Mouse (Mus musculus) frontal cortex, postnatal 14 days (tissue): ENCODE data around the gene Cebpb.

Source experiments
- DNase-seq, 2 experiments: peaks; one replicate each; pipeline ENCODE4 v3.0.0; 2022; ENCODE audit warnings: low spot score in 2 of 2

Gene Cebpb

DNA sequence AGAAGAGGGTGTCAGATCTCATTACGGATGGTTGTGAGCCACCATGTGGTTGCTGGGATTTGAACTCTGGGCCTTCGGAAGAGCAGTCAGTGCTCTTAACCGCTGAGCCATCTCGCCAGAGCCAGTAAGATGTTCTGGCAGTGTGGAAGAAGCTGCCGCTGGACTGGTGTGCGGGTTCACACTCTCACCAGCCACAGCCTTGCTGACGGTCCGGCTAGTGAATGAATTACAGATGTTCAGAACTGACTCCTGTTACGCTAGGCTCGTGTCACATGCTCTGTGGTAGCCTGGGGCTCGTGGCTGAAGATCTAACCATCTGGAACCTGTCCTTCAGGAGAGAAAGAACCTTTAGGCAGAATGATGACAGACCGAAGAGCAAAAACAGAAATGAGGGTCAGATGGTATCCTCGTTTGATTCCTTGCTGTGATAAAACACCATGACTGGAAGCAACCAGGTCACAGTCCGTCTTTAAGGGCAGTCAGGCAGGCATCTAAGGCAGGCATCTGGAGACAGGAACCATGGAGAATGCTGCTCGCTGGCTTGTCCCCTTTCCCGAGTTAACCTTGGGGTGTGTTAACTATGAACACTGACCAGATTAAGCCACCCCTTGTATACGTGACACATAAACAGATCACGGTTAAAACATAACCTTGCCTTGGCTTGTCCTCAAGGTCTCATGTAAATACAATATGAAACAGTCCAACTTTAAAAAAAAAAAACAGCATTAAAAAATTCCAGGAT lies 22.6 kb upstream of the Cebpb start:
- DNase-seq, result no peak

DNA sequence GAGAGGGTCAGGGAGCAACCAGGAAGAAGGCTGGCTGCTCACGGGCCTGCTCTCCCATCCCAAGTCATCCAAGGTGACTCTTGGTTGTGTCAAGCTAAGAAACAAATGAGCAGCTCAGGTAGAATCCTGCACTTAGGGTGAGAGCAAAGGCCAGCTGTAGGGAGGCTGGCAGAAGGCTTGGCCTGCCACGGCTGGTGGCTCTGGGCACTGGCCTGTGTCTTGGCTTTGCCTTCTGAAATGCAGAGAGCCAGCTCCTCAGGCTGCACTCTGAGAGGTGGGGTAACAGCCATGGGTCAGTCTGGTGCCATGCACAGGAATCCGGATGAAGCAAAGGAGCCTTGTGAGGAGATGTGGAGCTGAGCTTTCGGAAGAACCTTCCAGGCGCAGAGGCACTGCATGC lies 20.3 kb upstream of the Cebpb start:
- no peak for DNase-seq

DNA sequence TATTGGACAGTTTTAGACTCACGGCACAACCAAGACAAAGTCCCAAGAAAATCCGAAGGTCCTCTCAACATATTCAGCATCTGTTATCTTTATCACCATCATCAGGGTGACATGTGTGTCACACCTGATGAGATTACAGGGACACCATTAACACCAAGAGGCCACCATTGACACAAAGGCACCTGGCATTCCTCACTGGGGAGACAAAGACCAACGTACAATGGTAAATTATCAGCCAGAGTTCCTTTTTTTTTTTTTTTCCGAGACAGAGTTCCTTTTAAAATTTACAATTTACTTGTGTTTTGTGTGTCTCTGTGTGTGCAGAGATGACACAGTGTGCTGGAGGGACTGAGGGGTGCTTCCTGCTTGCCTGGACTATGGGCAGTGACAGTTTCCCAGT lies 19.3 kb upstream of the Cebpb start:
- no peak for DNase-seq

DNA sequence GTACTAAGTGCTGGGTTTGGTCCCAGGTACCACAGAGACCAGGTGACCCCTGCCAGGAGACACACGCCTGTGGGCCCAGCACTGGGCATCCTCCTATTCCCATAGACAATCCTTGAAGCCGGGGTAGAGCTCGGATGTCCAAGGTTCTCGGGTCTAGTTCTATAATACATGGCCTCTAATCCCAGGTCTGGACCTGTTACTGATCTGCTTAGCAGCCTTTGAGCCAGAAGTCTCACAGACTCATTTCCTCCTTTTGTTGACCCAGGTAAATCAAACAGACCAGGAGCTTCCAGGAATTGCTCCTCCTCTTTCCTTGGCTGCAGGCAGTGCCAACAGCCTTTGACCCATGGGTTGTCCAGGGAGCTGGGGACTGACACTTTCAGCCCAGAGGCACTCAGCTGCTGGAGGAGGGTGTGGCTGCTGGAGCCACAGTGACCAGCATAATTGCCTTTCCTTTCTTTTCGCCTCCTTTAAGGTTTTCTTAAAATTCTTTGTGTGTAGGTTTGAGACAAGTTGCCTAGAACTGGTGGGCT lies 17.5 kb upstream of the Cebpb start:
- DNase-seq, result no peak

DNA sequence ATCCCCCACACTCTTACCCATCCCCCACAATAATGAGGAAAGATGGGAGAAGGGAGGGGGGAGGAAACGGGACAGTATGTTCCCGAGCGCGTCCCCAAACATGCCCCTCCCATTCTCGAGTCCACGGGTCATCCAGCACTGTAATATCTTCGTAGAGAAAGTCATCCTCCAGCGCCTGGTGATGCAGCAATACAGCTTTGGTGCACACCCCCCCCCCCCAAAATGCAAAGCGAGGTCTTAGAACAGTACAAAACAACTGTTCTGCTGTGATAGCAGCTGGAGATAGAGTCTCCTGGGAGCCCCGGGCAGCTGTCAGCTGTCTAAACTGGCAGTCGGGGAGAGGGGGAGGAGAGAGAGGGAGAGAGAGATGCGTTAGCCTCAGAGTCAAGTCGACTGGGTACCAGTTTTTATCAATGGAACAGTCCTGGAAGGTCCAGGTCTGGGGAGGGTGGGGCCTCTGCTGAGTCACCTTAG lies 16.5 kb upstream of the Cebpb start:
- DNase-seq, result no peak

DNA sequence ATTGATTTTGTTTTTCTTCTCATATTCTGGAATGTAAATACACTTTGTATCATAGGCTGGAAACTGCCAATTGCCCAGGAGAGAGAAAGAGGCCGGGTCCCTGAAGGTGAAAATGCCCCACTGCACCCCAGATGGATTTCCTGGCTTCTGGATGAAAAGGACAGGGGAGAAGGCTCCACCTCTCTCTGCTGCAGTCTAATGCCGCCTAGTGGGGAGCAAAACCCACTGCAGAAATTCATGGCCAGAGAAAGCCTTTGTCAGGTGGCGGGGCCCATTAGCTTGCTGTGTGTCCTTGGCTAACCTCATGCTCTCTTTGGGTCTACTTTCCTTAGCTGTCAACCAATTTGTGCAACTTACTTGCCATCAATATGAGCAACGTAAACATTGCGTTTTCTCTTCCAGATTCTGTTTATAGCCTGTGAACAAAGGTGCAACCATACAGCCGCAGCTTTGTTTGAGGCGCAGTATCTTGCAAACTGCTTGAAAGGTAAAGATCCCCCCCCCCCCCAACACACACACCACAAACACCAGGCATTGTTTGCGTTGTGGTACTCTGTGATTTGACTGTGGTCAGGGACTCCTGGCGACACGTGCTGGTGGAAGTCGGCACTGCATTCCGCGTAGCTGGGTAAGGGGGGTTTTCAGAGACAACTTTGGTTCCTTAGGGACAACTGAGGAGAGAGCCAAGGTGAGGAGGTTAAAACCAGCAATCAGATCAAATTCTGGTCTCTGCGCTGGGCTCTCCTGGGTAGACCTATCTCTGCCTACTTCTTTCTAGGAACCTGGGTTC lies 13.4 kb upstream of the Cebpb start:
- DNase-seq, result no peak

DNA sequence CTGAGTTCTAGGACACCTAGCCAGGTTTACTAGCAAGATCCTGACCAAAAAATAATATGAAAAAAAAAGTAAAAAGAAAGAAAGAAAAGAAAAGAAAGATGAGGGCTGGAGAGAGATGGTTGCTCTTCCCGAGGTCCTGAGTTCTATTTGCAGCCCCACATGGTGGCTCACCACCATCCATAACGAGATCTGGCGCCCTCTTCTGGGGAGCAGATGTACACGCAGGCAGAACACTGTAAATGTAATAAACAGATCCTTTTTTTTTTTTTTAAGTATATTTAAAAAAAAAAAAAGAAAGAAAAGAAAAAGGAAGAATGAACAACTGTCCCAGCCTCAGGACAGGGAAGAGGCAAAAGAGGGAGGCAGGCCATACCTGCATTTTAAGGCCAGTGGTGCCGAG lies 10.1 kb upstream of the Cebpb start:
- no peak for DNase-seq

DNA sequence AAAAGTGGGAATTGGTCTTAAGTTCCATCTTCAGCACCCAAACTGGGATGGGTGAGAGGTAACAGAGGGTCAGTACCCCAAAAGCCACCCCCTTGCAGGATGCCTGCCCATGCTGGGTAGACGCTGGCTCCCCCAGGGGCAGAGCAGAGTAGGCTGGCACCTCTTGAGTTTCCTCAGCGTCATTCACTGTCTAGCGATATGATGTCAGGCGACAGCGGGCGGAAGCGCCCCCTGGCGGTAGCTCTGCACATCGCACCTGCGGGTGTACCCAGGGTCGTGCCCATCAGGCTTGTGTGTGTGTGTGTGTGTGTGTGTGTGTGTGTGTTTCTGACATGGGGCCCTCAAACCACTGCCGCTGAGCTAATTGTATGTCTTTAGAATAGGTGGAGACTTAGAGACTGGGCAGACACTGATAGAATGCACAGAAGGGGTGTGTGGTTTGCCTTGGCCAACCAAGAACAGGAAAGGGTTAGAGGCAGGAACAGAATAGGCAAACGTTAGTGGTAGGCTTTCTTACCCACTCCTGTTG lies 8.7 kb upstream of the Cebpb start:
- DNase-seq, result peak; percentile 64 to 70

DNA sequence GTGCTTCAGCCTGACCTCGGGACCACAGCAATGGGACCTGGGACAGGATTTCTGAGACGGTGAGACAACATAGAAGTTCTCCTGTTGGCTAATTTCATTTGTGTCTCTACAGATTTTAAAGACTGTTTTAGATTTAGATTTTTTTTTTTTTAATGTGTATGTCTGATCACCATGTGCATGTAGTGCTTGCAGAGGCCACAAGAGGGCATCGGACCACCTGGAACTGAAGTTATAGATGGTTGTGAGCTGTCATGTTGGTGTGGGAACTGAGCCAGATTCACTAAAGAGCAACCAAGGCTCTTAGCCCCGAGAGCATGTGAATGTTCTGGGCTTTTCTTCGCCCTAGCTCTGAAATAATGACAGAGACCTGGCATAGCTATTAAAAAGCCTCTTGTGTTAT lies 8.1 kb upstream of the Cebpb start:
- DNase-seq, result no peak

DNA sequence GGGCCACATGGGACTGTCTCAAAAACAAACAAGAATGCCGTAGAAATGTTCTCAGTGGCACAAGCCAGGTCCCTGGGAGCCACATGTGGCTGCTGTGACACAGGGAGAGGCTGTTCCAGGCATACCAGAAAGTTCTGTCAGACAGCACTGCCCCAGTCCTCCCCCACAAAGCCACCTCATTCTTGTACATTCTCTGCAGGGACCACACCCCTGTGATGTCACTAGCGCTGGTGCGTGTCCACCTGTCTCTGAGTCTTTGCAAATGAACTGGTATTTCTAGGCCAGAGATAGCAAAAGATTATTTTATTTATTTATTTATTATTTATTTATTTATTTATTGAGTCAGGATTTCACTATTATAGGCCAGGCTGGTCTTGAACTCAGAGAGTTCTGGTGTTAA lies 5.0 kb upstream of the Cebpb start:
- DNase-seq, result no peak

DNA sequence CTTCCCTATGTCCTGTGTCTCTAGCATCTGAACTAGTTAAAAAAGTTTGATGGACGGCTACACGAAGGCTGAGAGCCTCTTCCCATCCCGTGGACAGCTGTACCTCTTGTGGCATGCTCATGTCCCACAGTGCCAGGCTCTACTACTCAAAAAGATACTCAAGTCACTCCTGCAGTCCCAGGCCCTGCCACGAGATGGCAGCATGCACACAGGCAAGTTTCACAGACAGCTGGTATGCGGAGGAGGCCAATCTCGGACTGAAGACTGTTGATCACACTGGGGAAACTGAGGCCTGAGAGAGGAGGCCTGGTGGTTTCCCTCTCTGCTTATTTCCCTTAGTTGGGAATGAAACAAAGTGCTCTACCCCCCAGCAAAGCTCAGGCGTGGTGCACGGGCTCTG lies 3.6 kb upstream of the Cebpb start:
- DNase-seq, result peak; percentile 88 to 99

DNA sequence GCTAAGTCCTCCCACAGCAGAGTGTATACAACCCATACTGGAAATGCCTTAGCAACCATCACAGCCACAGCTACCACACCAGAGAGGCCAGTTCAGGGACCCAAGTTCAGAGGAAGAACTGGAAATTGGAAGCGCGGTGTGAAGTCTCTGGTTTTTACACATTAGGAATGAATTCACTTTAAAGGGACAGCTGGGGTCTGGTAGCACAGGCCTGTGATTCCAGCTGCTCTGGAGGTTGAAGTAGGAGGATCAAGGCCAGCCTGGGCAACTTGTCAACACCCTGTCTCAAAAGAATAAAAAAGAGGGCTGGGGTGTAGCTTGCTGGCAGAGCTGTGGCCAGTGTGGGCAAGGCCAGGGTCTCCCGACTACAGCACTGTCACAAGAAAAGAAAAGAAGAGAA lies 2.9 kb upstream of the Cebpb start:
- DNase-seq, result no peak

DNA sequence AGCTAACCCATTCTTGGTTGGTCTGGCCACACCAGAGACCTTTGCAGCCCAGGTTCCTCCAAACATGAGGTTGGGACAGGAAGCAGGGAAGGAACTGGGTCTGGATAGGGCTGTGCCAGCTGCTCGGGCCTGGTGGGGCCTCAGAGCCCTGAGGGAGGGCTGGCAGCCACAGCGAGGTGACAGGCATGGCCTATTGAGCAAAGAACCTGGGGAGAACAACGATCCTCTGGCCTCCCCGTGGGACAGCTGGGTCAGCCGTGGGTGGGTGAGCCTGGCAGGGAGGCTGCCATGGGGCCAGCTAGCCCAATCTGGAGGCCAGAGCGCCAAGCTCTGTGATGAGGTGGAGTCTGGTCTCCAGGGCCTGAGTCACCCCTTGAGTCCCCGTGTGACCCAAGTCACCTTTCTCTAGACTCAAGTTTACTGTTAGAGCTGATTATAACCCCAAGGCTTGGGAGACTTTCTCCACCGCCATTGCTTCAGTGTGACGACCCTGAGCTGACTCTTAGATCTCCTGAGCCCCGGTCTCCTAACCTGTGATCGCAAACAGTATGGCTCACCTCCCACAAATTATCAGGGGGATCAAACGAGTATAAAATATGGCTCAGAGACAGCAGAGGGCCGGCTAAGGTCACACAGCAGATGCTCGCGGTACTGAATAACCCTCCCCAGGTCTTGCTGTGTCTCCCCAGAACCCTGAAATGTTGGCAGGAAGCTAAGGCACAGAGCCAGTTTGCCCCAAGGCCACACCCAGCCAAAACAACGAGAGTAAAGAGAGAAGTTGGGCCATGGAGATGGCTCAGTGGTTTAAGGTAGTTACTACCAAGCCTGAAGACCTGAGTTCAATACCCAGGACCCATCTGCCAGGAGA lies 2.1 kb upstream of the Cebpb start:
- DNase-seq, result no peak

DNA sequence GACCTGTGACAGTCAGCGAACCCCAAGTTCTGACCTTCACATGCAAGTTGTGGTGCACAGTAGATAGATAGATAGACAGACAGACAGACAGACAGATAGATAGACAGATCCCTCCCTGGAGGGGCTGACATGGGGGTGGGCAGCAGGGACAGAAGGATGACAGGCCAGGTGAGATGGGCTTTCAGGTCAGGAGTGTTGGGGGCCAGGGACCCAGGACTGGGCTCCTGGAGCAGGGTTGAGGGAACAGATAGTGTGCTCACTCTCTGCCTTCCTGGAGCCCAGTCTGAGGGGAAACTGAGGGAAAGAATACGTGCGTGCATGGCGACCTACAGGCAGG lies 1.5 kb upstream of the Cebpb start:
- DNase-seq, result no peak

DNA sequence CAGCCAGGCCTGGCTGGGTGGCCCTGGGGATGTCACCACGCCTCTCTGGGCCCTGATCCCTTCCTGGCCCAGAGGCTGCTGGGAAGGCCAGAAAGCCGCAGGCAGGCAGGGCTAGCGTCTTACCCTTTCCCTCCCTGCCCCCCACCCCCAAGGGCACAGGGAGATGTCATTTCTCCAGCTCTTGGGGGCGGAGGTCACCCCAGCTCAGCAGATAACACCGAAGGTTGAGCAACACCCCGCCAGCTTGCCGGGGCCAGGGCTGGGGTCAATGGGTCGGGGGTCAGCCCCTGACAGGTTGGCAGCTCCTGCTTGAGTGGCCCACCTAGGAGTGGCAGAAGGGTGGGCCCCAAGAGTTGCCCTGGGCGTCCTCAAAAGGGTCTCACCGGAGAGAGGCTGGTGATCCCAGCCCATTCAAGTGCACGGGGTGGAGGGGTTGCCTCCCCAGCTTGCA lies 1.0 kb upstream of the Cebpb start:
- no peak for DNase-seq

DNA sequence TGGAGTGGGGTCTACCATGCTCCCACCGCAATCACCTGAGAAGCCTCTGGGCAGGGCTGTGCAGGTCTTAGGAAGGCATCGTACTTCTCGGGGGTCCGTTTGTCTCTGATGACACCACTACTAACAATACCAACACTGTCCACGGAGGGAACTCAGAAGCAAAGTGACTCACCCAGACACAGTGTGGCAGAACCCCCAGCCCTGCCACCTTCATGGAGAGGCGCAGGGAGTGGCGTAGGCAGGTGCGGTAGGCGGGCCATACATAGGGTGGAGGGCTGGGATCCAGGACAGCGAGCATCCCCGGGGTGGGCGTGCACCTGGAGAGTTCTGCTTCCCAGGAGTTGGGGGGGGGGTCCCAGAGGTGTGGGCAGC lies 603 bp upstream of the Cebpb start:
- DNase-seq, result no peak

DNA sequence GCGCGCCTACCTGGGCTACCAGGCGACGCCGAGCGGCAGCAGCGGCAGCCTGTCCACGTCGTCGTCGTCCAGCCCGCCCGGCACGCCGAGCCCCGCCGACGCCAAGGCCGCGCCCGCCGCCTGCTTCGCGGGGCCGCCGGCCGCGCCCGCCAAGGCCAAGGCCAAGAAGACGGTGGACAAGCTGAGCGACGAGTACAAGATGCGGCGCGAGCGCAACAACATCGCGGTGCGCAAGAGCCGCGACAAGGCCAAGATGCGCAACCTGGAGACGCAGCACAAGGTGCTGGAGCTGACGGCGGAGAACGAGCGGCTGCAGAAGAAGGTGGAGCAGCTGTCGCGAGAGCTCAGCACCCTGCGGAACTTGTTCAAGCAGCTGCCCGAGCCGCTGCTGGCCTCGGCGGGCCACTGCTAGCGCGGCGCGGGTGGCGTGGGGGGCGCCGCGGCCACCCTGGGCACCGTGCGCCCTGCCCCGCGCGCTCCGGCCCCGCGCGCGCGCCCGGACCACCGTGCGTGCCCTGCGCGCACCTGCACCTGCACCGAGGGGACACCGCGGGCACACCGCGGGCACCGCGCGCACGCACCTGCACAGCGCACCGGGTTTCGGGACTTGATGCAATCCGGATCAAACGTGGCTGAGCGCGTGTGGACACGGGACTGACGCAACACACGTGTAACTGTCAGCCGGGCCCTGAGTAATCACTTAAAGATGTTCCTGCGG lies 945 bp downstream of the Cebpb start, which contains the start of gene Tmem189:
Gene Tmem189, minus strand, starts transcription at position 322 of the 718 bp plus-strand sequence.
- DNase-seq, result peak in 1 of 2 experiments; percentile 43

DNA sequence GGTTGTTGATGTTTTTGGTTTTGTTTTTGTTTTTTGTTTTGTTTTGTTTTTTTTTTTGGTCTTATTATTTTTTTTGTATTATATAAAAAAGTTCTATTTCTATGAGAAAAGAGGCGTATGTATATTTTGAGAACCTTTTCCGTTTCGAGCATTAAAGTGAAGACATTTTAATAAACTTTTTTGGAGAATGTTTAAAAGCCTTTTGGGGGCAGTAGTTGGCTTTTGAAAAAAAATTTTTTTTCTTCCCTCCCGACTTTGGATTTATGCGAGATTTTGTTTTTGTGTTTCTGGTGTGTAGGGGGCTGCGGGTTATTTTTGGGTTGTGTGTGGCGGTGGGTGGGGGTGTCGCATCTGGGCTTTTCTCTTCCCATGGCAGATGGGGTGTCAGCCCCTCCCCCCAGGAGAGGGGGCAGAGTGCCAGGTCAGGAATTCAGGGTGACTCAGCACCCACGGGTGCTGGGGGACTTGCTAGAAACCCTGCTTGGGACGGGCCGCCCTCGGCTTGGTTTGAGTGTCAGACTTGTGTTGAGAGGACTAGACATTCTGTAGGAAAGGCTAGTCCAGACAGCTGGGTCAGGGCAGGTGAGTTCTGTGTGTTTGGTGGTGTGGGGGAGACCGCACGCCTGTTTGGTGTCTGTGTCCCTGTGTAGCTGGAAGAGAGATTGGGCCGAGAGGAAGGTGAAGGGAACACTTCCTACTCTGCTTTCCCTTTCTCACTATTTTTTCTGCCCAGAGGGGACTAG lies 1.7 kb downstream of the Cebpb start:
- peak in 1 of 2 experiments; percentile 47 for DNase-seq

DNA sequence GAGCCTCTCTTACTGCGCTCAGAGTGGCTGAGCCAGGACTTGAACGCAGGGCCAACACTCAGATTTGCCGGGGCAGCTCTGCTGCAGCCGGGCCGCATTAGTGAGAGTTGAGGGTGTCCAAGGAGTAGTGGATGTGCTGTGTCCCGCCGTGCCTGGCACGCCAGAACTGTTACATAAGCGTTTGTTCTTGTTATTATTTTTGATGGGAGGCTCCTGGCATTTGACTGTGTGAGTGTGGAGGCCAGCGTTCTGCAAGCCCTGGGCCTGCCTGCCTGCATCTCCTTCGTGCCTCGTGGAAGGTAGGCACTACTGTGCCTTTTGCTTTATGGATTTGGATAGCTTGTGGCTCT lies 2.2 kb downstream of the Cebpb start:
- no peak for DNase-seq

DNA sequence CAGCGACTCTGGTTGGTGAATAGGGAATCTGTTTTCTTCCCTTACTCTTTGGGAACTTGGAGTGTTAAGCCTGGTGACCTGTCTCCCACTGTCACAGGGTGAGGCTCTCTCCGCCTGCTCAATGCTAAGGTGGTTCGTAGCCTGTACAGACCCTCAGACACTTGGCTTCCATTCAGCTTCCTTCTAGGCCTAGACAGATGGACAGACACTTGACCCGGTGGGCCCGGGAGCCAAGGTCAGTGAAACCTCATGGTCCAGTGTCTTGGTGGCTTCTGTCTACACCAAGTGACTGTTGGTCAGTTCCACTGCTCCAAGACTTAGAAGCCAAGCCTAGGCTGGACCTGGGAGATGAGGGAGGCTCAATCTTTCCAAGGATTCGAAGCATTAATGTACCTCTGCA lies 2.7 kb downstream of the Cebpb start:
- no peak for DNase-seq
